Mouse (Mus musculus) lung, postnatal 14 days (tissue): ENCODE measurements at regions not wholly inside any gene's neighbourhood (a gene's known extent, or its start where the extent isn't known, plus 50 kb on each side); places are given as distances from the start of the nearest gene placed in this dataset.

ENCODE experiments used
- DNase-seq: peaks from one replicate; pipeline ENCODE4 v3.0.0; 2021

GRCm38 (mm10) chr14:54185265-54185830 lies 68.6 kb downstream of the Dad1 start:
- DNase-seq, result no peak

GRCm38 (mm10) chr14:54183873-54184272 lies 70.0 kb downstream of the Dad1 start:
- peak; percentile 34 for DNase-seq

- DNase-seq, result no peak
These were observed 71.1 kb downstream of the Dad1 start for GRCm38 (mm10) chr14:54182838-54183237.

GRCm38 (mm10) chr14:54181306-54181705 lies 72.6 kb downstream of the Dad1 start:
- no peak for DNase-seq

- peak; percentile 21 for DNase-seq
These were observed 73.2 kb downstream of the Dad1 start for GRCm38 (mm10) chr14:54180754-54181153.

- DNase-seq, result no peak
These were observed 73.6 kb downstream of the Dad1 start for GRCm38 (mm10) chr14:54180271-54180670.

GRCm38 (mm10) chr14:54178856-54179255 lies 75.0 kb downstream of the Dad1 start:
- no peak for DNase-seq

- no peak for DNase-seq
These were observed 77.4 kb downstream of the Dad1 start for GRCm38 (mm10) chr14:54176469-54176868.

GRCm38 (mm10) chr14:54175476-54175875 lies 78.4 kb downstream of the Dad1 start:
- no peak for DNase-seq

GRCm38 (mm10) chr14:54173316-54173715 lies 80.6 kb downstream of the Dad1 start:
- DNase-seq, result no peak

- DNase-seq, result no peak
These were observed 84.7 kb downstream of the Dad1 start for GRCm38 (mm10) chr14:54169254-54169653.

GRCm38 (mm10) chr14:54168414-54168931 lies 85.4 kb downstream of the Dad1 start:
- no peak for DNase-seq

- no peak for DNase-seq
These were observed 87.8 kb downstream of the Dad1 start for GRCm38 (mm10) chr14:54166057-54166456.

GRCm38 (mm10) chr14:54164874-54165273 lies 89.0 kb downstream of the Dad1 start:
- no peak for DNase-seq

GRCm38 (mm10) chr14:54161916-54162315 lies 92.0 kb downstream of the Dad1 start:
- no peak for DNase-seq

GRCm38 (mm10) chr14:54161206-54161605 lies 92.7 kb downstream of the Dad1 start:
- no peak for DNase-seq

GRCm38 (mm10) chr14:54159816-54160215 lies 94.1 kb downstream of the Dad1 start:
- DNase-seq, result no peak

- no peak for DNase-seq
These were observed 95.5 kb downstream of the Dad1 start for GRCm38 (mm10) chr14:54158214-54158965.

- DNase-seq, result no peak
These were observed 97.4 kb downstream of the Dad1 start for GRCm38 (mm10) chr14:54156536-54156935.

GRCm38 (mm10) chr14:54152485-54153235 lies 101.2 kb downstream of the Dad1 start:
- DNase-seq, result peak; percentile 84

GRCm38 (mm10) chr14:54151921-54152320 lies 102.0 kb downstream of the Dad1 start:
- DNase-seq, result no peak

GRCm38 (mm10) chr14:54151272-54151671 lies 102.6 kb downstream of the Dad1 start:
- DNase-seq, result no peak

GRCm38 (mm10) chr14:54150221-54150620 lies 103.7 kb downstream of the Dad1 start:
- no peak for DNase-seq

GRCm38 (mm10) chr14:54148626-54149025 lies 105.3 kb downstream of the Dad1 start:
- DNase-seq, result no peak
